Comparison of ENCODE assay signal across 8 mouse cellular contexts in the genomic region with DNA sequence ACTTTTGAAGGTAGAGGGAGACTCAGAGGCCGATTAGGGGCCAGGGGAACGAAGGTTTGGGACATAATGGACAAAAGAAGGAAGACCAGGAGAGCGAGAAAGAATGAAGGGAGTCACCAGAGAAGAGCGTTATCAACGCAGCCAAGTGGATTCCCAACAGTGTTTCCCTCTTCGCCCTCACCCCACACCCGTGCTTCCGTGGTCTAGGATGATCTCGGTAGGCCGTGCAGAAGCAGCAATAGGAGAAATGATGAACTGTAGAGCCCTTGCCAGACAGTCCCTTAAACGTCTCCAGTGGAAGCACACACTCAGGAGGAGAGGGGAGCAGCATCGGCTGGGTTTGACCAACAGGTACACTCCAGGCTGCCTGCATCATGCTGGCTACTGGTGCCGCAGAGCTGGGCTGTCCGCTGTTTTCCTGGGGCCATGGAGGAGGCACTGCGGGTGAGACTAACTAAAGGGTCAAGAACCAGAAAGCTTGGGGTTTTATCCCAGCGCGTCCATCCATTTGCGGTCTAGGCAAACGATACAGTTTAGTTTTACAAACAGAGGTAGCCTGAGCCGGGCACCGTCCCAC. TPM values are rescaled to one million over a fixed set of nuclear protein-coding genes. Genes with fewer than 3 reads are reported as not detected.
A peak's percentile ranks its signal among the peaks of the same experiment; 100 is the strongest.
DNase-seq lines count a peak whose midpoint lies in the region; ATAC-seq and TF ChIP-seq lines count a peak whose summit lies in the region.

No protein-coding gene starts in this region.

- H3K27ac ChIP-seq in layer of hippocampus, adult 2 months, result peak overlapping the region; percentile 94; the same call in 1 of the 2 replicates
- H3K27ac ChIP-seq in forebrain, embryonic 12.5 days, result no peak overlapping the region
- H3K27ac ChIP-seq in neural tube, embryonic 12.5 days, result no peak overlapping the region

- H3K9me3 ChIP-seq in forebrain, embryonic 12.5 days, result no peaks in the 10 kb centered on the region
- H3K9me3 ChIP-seq in neural tube, embryonic 12.5 days, result no peaks in the 10 kb centered on the region

- H3K36me3 ChIP-seq in forebrain, embryonic 12.5 days (replicated peaks), result no peaks in the 10 kb centered on the region
- no peaks in the 10 kb centered on the region for H3K36me3 ChIP-seq in neural tube, embryonic 12.5 days

- 13% methylated on average over 21 of the region's 21 CpGs for WGBS in forebrain, embryonic 12.5 days
- 12% methylated on average over 21 of the region's 21 CpGs for WGBS in neural tube, embryonic 12.5 days

- H3K9ac ChIP-seq in forebrain, embryonic 12.5 days, result no peak overlapping the region
- H3K9ac ChIP-seq in neural tube, embryonic 12.5 days, result no peak overlapping the region

- H3K4me1 ChIP-seq in forebrain, embryonic 12.5 days, result peaks cover 38% of the 10 kb centered on the region
- peaks cover 36% of the 10 kb centered on the region for H3K4me1 ChIP-seq in neural tube, embryonic 12.5 days

- peak overlapping the region; percentile 86 for H3K4me2 ChIP-seq in forebrain, embryonic 12.5 days
- peak overlapping the region; percentile 93 for H3K4me2 ChIP-seq in neural tube, embryonic 12.5 days (replicated peaks)

- TF ChIP-seq CTCF in layer of hippocampus, adult 2 months (conservative IDR thresholded peaks at IDR 0.05), result no peak

- peaks cover 38% of the 10 kb centered on the region for H3K27me3 ChIP-seq in forebrain, embryonic 12.5 days
- peaks cover 24% of the 10 kb centered on the region for H3K27me3 ChIP-seq in neural tube, embryonic 12.5 days (replicated peaks)

- peak overlapping the region; percentile 67; the same call in 1 of the 2 replicates for H3K4me3 ChIP-seq in layer of hippocampus, adult 2 months
- peak overlapping the region; percentile 92 for H3K4me3 ChIP-seq in forebrain, embryonic 12.5 days (replicated peaks)
- peak overlapping the region; percentile 81 for H3K4me3 ChIP-seq in neural tube, embryonic 12.5 days

- no peak for ATAC-seq in forebrain, embryonic 12.5 days (ENCODE audit: low FRiP score)
- ATAC-seq in neural tube, embryonic 12.5 days (ENCODE audit: low FRiP score, low read depth), result no peak
- ATAC-seq in frontal cortex, adult (ENCODE audit: low TSS enrichment), result no peak

- no peak for DNase-seq in layer of hippocampus, adult 2 months (ENCODE audit: low spot score in 2 of 2)
- DNase-seq in layer of hippocampus, adult 9-11 months, result no peak
- peak; percentile 33 for DNase-seq in kidney, postnatal 10 days
- DNase-seq in spleen, postnatal 14 days (ENCODE audit: low spot score in 2 of 2), result no peak
- no peak for DNase-seq in frontal cortex, postnatal 36 days (ENCODE audit: low spot score in 2 of 2)

RNA-seq across cellular contexts. Expression of a gene that starts 1.0 kb away (rescaled TPM):
- 100 to 1,000 TPM; 106 to 107 TPM for total RNA-seq in layer of hippocampus, adult 2 months (2021)
- 27.3 and 33.8 TPM in 2 replicates for polyA plus RNA-seq in forebrain, embryonic 12.5 days (2016; fragmentation: Nextera tagmentation; extraction: Ambion mirVana)
- polyA plus RNA-seq in neural tube, embryonic 12.5 days (2016; fragmentation: Nextera tagmentation; extraction: Ambion mirVana), result 29.0 and 29.1 TPM in 2 replicates

RNA-seq across cellular contexts. Expression of a gene that starts 14.4 kb away (rescaled TPM):
- 100 to 1,000 TPM; 112 to 113 TPM for total RNA-seq in layer of hippocampus, adult 2 months (2021)
- 197 and 204 TPM in 2 replicates for polyA plus RNA-seq in forebrain, embryonic 12.5 days (2016; fragmentation: Nextera tagmentation; extraction: Ambion mirVana)
- polyA plus RNA-seq in neural tube, embryonic 12.5 days (2016; fragmentation: Nextera tagmentation; extraction: Ambion mirVana), result 171 and 182 TPM in 2 replicates

RNA-seq across cellular contexts. Expression of a gene that starts 36.0 kb away (rescaled TPM):
- total RNA-seq in layer of hippocampus, adult 2 months (2021), result 1 to 10 TPM; 1.1 to 1.7 TPM
- 2.8 and 2.9 TPM in 2 replicates for polyA plus RNA-seq in forebrain, embryonic 12.5 days (2016; fragmentation: Nextera tagmentation; extraction: Ambion mirVana)
- 3.8 and 5.1 TPM in 2 replicates for polyA plus RNA-seq in neural tube, embryonic 12.5 days (2016; fragmentation: Nextera tagmentation; extraction: Ambion mirVana)

RNA-seq across cellular contexts. Expression of a gene that starts 49.0 kb away (rescaled TPM):
- total RNA-seq in layer of hippocampus, adult 2 months (2021), result 10 to 100 TPM; 29.3 to 31.0 TPM
- 41.7 and 44.8 TPM in 2 replicates for polyA plus RNA-seq in forebrain, embryonic 12.5 days (2016; fragmentation: Nextera tagmentation; extraction: Ambion mirVana)
- polyA plus RNA-seq in neural tube, embryonic 12.5 days (2016; fragmentation: Nextera tagmentation; extraction: Ambion mirVana), result 40.0 and 41.0 TPM in 2 replicates
